Mouse (Mus musculus): ENCODE results near the gene Adss. TPM values are rescaled to one million over a fixed set of nuclear protein-coding genes. Genes with fewer than 3 reads are reported as not detected.

Adss gene
- total and polyA plus RNA-seq, 3 experiments: 55.7 to 62.6 TPM; not detected in 1

GRCm38 (mm10) chr1:177716448-177716847, 79.9 kb downstream of the Adss start (continued):
- TF ChIP-seq USF1 (IDR thresholded peaks at IDR 0.05; ENCODE audit: low read depth, low read length): peak; percentile 12; the same call in 1 of the 2 replicates
- TF ChIP-seq TAL1 (IDR thresholded peaks at IDR 0.05; ENCODE audit: low read length): peak; percentile 47; the same call in 1 of the 2 replicates
- TF ChIP-seq MAX (IDR thresholded peaks at IDR 0.05; ENCODE audit: low read length): peak; percentile 62
- no peak for TF ChIP-seq ZKSCAN1 (IDR thresholded peaks at IDR 0.05; ENCODE audit: low read depth, low read length)
- TF ChIP-seq RAD21 (IDR thresholded peaks at IDR 0.05; ENCODE audit: low read depth, low read length): no peak
- peak; percentile 40; the same call in 1 of the 2 replicates for TF ChIP-seq KAT2A (conservative IDR thresholded peaks at IDR 0.05; ENCODE audit: low read depth, low read length)
- TF ChIP-seq SIN3A (IDR thresholded peaks at IDR 0.05; ENCODE audit: low read length): peak; percentile 79
- peak; percentile 61; the same call in 1 of the 2 replicates for TF ChIP-seq GATA1 (IDR thresholded peaks at IDR 0.05; ENCODE audit: low read depth, low read length)
- TF ChIP-seq EP300 (IDR thresholded peaks at IDR 0.05; ENCODE audit: low read depth in 1 of 2, low read length in 2 of 2): peak; percentile 65 to 88
- peak in 1 of 2 experiments; percentile 51; a peak in 2 of 4 replicates for TF ChIP-seq POLR2A (IDR thresholded peaks at IDR 0.05; ENCODE audit: control insufficient read depth in 1 of 2, insufficient read depth in 1 of 2, low read depth in 1 of 2, low read length in 2 of 2, poor library complexity in 1 of 2)
- TF ChIP-seq ETS1 (IDR thresholded peaks at IDR 0.05; ENCODE audit: low read depth, low read length): peak; percentile 68
- no peak for TF ChIP-seq USF2 (IDR thresholded peaks at IDR 0.05; ENCODE audit: borderline replicate concordance in 1 of 2, insufficient read depth in 1 of 2, low read depth in 1 of 2, low read length in 2 of 2)
- 0 out of 2 replicates have a peak, but pooled peaks have one; percentile 30 for TF ChIP-seq BHLHE40 (IDR thresholded peaks at IDR 0.05; ENCODE audit: borderline replicate concordance, low read depth, low read length)
- TF ChIP-seq MEF2A (IDR thresholded peaks at IDR 0.05; ENCODE audit: extremely low read depth, insufficient replicate concordance, low read depth, low read length, poor library complexity, severe bottlenecking): no peak
- no peak for TF ChIP-seq ZNF384 (IDR thresholded peaks at IDR 0.05; ENCODE audit: low read depth, low read length)
- TF ChIP-seq MAZ (IDR thresholded peaks at IDR 0.05; ENCODE audit: low read depth, low read length): peak; percentile 57; the same call in 1 of the 2 replicates
- TF ChIP-seq JUND (IDR thresholded peaks at IDR 0.05; ENCODE audit: low read depth, low read length): no peak
- TF ChIP-seq MAFK (IDR thresholded peaks at IDR 0.05; ENCODE audit: borderline replicate concordance, low read depth, low read length): no peak
- no peak for TF ChIP-seq CHD1 (IDR thresholded peaks at IDR 0.05; ENCODE audit: low read depth, low read length)
- TF ChIP-seq MYB (IDR thresholded peaks at IDR 0.05; ENCODE audit: low read depth, low read length): 0 out of 2 replicates have a peak, but pooled peaks have one; percentile 24
- TF ChIP-seq E2F4 (IDR thresholded peaks at IDR 0.05; ENCODE audit: borderline replicate concordance, low read depth, low read length): no peak
- TF ChIP-seq SMC3 (IDR thresholded peaks at IDR 0.05; ENCODE audit: low read depth, low read length): no peak
- TF ChIP-seq RCOR1 (IDR thresholded peaks at IDR 0.05; ENCODE audit: low read depth, low read length): peak; percentile 63

GRCm38 (mm10) chr1:177714397-177715012, 81.8 kb downstream of the Adss start:
- peak overlapping the region; percentile 98 for H3K27ac ChIP-seq (ENCODE audit: control insufficient read depth, low read depth, low read length)
- DNase-seq (ENCODE audit: low read depth, low spot score): no peak
- peaks cover 15 to 50% of the 10 kb centered on the region in 2 experiments for H3K4me1 ChIP-seq (ENCODE audit: control insufficient read depth in 1 of 2, insufficient read depth in 2 of 2, low read length in 2 of 2)
- H3K27me3 ChIP-seq (ENCODE audit: control insufficient read depth in 1 of 2, insufficient read depth in 2 of 2, low read length in 2 of 2): no peaks in the 10 kb centered on the region
- peaks cover 0 to 59% of the 10 kb centered on the region in 2 experiments; a peak in 2 of 4 replicates for H3K36me3 ChIP-seq (ENCODE audit: control insufficient read depth in 1 of 2, insufficient read depth in 2 of 2, low read length in 2 of 2)
- H3K9ac ChIP-seq (ENCODE audit: control insufficient read depth, low read depth, low read length, poor library complexity, severe bottlenecking): peak overlapping the region; percentile 44
- peak overlapping the region; percentile 31 to 32 for H3K4me3 ChIP-seq (ENCODE audit: control insufficient read depth in 1 of 2, insufficient read depth in 1 of 2, low read depth in 2 of 2, low read length in 2 of 2)
- no peaks in the 10 kb centered on the region for H3K79me2 ChIP-seq (ENCODE audit: control insufficient read depth, insufficient read depth, low read length, poor library complexity)
- no peaks in the 10 kb centered on the region for H3K9me3 ChIP-seq (replicated peaks; ENCODE audit: insufficient read depth, low read length)
- TF ChIP-seq KAT2A (conservative IDR thresholded peaks at IDR 0.05; ENCODE audit: low read depth, low read length) (no peak), USF2 (IDR thresholded peaks at IDR 0.05; ENCODE audit: borderline replicate concordance in 1 of 2, insufficient read depth in 1 of 2, low read depth in 1 of 2, low read length in 2 of 2) (no peak), RCOR1 (IDR thresholded peaks at IDR 0.05; ENCODE audit: low read depth, low read length) (peak; percentile 31; the same call in 1 of the 2 replicates), CTCF (IDR thresholded peaks at IDR 0.05 in 2 of 3, conservative IDR thresholded peaks at IDR 0.05 in 1 of 3; ENCODE audit: control insufficient read depth in 1 of 3, insufficient read depth in 1 of 3, low read depth in 2 of 3, low read length in 3 of 3, poor library complexity in 1 of 3, severe bottlenecking in 1 of 3) (no peak), MYC (IDR thresholded peaks at IDR 0.05; ENCODE audit: low read depth, low read length) (0 out of 2 replicates have a peak, but pooled peaks have one; percentile 53), MYB (IDR thresholded peaks at IDR 0.05; ENCODE audit: low read depth, low read length) (0 out of 2 replicates have a peak, but pooled peaks have one; percentile 39), CHD2 (IDR thresholded peaks at IDR 0.05; ENCODE audit: low read length) (no peak), CHD1 (IDR thresholded peaks at IDR 0.05; ENCODE audit: low read depth, low read length) (no peak; the same call in 1 of the 2 replicates), USF1 (IDR thresholded peaks at IDR 0.05; ENCODE audit: low read depth, low read length) (no peak), MXI1 (IDR thresholded peaks at IDR 0.05; ENCODE audit: low read depth, low read length) (peak; percentile 51; the same call in 1 of the 2 replicates), POLR2A (IDR thresholded peaks at IDR 0.05; ENCODE audit: control insufficient read depth in 1 of 2, insufficient read depth in 1 of 2, low read depth in 1 of 2, low read length in 2 of 2, poor library complexity in 1 of 2) (no peak), MAZ (IDR thresholded peaks at IDR 0.05; ENCODE audit: low read depth, low read length) (no peak), NRF1 (IDR thresholded peaks at IDR 0.05; ENCODE audit: insufficient read depth, low read depth, low read length, poor library complexity, severe bottlenecking) (no peak), MAX (IDR thresholded peaks at IDR 0.05; ENCODE audit: low read length) (peak; percentile 54; the same call in 1 of the 2 replicates), POLR2AphosphoS2 (IDR thresholded peaks at IDR 0.05; ENCODE audit: low read length) (0 out of 2 replicates have a peak, but pooled peaks have one; percentile 22), SIN3A (IDR thresholded peaks at IDR 0.05; ENCODE audit: low read length) (peak; percentile 55)

All from MEL (cell line).